Mouse (Mus musculus): ENCODE results near the gene Oas1d.

Gene Oas1d

GRCm38 (mm10) chr5:120968799-120969198 is 54.5 kb downstream of the Oas1d start:
- no peak for DNase-seq (ENCODE audit: low spot score in 2 of 2)

GRCm38 (mm10) chr5:120969703-120970102 is 55.4 kb downstream of the Oas1d start:
- DNase-seq (ENCODE audit: low spot score in 2 of 2): no peak
